Mouse (Mus musculus): ENCODE measurements around the gene Klrb1a. TPM values are rescaled to one million over a fixed set of nuclear protein-coding genes. Genes with fewer than 3 reads are reported as not detected.

The Klrb1a gene
- polyA plus RNA-seq, 1 experiment from 2014 or later, result not detected

DNA sequence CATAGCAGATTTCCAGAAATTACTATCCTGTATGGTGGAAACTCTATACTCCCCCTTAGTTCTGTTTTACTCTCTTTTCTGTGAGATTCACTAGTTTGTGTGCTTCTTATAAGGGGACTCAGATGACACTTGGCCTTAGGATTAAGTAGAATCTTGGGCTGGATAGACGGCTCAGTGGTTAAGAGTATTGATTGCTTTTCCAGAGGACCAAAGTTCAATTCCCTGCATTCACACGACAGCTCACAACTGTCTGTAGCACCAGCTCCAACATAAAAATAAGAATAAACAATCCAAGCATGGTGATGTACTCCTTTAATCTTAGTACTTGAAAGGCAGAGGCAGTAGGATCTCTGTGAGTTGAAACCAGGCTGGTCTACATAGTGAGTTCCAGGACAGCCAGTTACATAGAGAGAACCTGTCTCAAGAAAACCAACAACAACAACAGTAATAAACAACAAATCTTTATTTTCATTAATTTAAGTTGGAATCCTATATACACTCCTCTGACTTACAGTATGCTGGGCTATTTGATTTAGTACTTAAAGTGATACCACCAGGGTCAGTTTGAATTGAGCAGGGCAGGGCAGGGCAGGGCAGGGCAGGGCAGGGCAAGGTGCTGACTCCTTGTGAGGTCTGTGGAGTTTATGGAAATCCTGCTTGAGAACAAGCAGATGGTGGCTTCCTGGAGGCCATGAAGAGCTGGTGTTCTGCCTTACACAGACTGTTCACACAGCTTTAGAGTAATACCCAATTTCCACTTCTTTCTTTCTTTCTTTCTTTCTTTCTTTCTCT is 24.9 kb downstream of the Klrb1a start:
- no peak overlapping the region for H3K4me3 ChIP-seq (replicated peaks)
- 60% methylated on average over 2 of the region's 2 CpGs for WGBS
- H3K9me3 ChIP-seq (replicated peaks), result no peaks in the 10 kb centered on the region
- H3K4me1 ChIP-seq, result no peaks in the 10 kb centered on the region
- no peak overlapping the region for H3K4me2 ChIP-seq (replicated peaks)
- no peak for ATAC-seq (ENCODE audit: insufficient number of reproducible peaks, low FRiP score, low TSS enrichment, low read depth)
- H3K36me3 ChIP-seq, result no peaks in the 10 kb centered on the region
- H3K27ac ChIP-seq (replicated peaks), result no peak overlapping the region
- no peak overlapping the region for H3K9ac ChIP-seq
- H3K27me3 ChIP-seq, result no peaks in the 10 kb centered on the region

DNA sequence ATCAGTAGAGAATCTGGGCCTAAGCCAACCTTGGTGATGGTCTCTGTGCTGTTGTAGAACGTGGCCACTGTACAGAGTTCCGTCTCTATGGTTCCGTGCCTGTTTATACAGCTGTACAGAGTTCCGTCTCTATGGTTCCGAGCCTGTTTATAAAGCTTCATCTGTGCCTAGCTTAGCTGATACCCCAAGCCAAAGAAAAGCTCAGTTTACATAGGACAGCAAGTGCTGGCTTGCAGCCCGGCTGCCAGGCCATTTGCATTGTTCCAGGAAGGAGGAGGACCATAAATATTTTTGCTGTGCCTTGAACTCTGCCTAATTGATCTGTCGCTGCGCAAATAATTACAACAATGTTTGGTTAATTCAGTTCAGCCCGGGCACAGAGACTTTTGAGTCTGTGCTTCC is 26.2 kb downstream of the Klrb1a start:
- ATAC-seq (ENCODE audit: insufficient number of reproducible peaks, low FRiP score, low TSS enrichment, low read depth), result peak; percentile 91
- Histone ChIP-seq H3K9me3 (replicated peaks) (no peaks in the 10 kb centered on the region), H3K4me1 (no peaks in the 10 kb centered on the region), H3K4me3 (replicated peaks) (peak overlapping the region; percentile 38), H3K27me3 (no peaks in the 10 kb centered on the region), H3K4me2 (replicated peaks) (peak overlapping the region; percentile 44), H3K36me3 (no peaks in the 10 kb centered on the region), H3K27ac (replicated peaks) (peak overlapping the region; percentile 53; the same call in 1 of the 2 replicates), H3K9ac (no peak overlapping the region)
- 13% methylated on average over 9 of the region's 9 CpGs for WGBS

GRCm38 (mm10) chr6:128594651-128595050 is 28.7 kb downstream of the Klrb1a start:
- no peaks in the 10 kb centered on the region for H3K9me3 ChIP-seq (replicated peaks)
- no peak overlapping the region for H3K9ac ChIP-seq
- H3K4me1 ChIP-seq, result no peaks in the 10 kb centered on the region
- 81% methylated on average over 9 of the region's 9 CpGs for WGBS
- H3K27ac ChIP-seq (replicated peaks), result no peak overlapping the region
- no peak overlapping the region for H3K4me3 ChIP-seq (replicated peaks)
- ATAC-seq (ENCODE audit: insufficient number of reproducible peaks, low FRiP score, low TSS enrichment, low read depth), result no peak
- no peak overlapping the region for H3K4me2 ChIP-seq (replicated peaks)
- no peaks in the 10 kb centered on the region for H3K36me3 ChIP-seq
- no peaks in the 10 kb centered on the region for H3K27me3 ChIP-seq

DNA sequence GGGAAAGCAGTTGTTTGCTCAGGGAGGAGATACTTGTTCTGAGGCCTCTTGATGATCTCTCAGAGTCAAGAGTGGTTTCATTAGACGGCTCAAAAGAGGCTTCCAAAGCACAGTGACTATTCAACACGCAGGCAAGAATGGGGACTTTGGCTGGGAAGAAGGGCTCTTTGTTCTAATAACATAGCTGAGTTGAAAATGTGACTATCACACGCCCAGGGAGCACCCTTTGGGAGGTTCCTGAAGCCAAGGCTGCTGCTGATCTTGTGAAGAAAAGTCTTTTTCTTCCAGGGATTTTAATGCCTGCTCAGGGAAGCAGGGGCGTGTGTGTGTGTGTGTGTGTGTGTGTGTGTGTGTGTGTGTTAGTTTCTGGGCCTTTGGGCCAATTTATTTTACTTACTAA is 33.9 kb downstream of the Klrb1a start:
- ATAC-seq (ENCODE audit: insufficient number of reproducible peaks, low FRiP score, low TSS enrichment, low read depth), result no peak
- Histone ChIP-seq H3K36me3 (no peaks in the 10 kb centered on the region), H3K9me3 (replicated peaks) (no peaks in the 10 kb centered on the region), H3K4me2 (replicated peaks) (no peak overlapping the region), H3K4me1 (no peaks in the 10 kb centered on the region), H3K27me3 (no peaks in the 10 kb centered on the region), H3K4me3 (replicated peaks) (no peak overlapping the region), H3K27ac (replicated peaks) (no peak overlapping the region), H3K9ac (no peak overlapping the region)
- WGBS, result 41% methylated on average over 4 of the region's 4 CpGs

- H3K27ac ChIP-seq (replicated peaks), result no peak overlapping the region
- H3K9ac ChIP-seq, result no peak overlapping the region
- no peaks in the 10 kb centered on the region for H3K36me3 ChIP-seq
- no peaks in the 10 kb centered on the region for H3K9me3 ChIP-seq (replicated peaks)
- 67% methylated on average over 6 of the region's 6 CpGs for WGBS
- no peak overlapping the region for H3K4me3 ChIP-seq (replicated peaks)
- no peaks in the 10 kb centered on the region for H3K4me1 ChIP-seq
- no peak overlapping the region for H3K4me2 ChIP-seq (replicated peaks)
- H3K27me3 ChIP-seq, result no peaks in the 10 kb centered on the region
- no peak for ATAC-seq (ENCODE audit: insufficient number of reproducible peaks, low FRiP score, low TSS enrichment, low read depth)
These were observed 35.7 kb downstream of the Klrb1a start for GRCm38 (mm10) chr6:128587619-128588018.

DNA sequence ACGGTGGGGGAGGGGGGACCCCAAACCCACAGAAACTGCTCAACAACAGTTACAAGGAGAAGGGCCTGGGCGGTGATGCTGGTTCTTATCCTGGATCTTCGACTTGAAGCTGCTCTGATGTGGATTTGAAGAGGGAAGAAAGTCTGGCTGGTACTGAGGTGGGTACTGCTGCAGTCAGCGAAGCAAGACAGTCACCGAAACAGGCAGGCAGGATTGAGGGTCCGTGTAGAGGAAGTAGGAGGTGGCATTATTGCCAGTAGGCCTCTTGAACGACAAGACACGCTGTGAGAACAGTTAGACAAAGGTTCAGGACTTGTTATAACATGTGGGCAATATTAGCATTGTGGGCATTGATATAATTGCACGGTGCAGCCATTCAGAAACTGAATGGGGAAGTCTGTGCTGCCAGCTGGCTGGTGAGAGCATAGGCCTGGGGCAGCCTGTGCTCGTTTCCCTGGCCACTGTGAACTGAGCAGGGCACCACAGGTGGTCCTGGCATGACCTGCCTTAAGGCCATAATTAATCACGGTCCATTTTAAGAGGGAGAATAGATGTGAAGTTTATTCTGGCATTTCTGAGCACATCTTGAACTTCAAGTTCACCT is 37.6 kb downstream of the Klrb1a start:
- 58% methylated on average over 11 of the region's 11 CpGs for WGBS

GRCm38 (mm10) chr6:128584070-128584660 is 39.2 kb downstream of the Klrb1a start:
- Histone ChIP-seq H3K4me2 (replicated peaks) (no peak overlapping the region), H3K27ac (replicated peaks) (no peak overlapping the region), H3K36me3 (no peaks in the 10 kb centered on the region)

More for the DNA sequence above, 37.6 kb downstream of the Klrb1a start:
- ATAC-seq (ENCODE audit: insufficient number of reproducible peaks, low FRiP score, low TSS enrichment, low read depth), result peak; percentile 57; the same call in 1 of the 2 replicates
- Histone ChIP-seq H3K27ac (replicated peaks) (no peak overlapping the region), H3K4me2 (replicated peaks) (no peak overlapping the region), H3K36me3 (no peaks in the 10 kb centered on the region), H3K4me1 (no peaks in the 10 kb centered on the region), H3K9me3 (replicated peaks) (no peaks in the 10 kb centered on the region), H3K4me3 (replicated peaks) (no peak overlapping the region), H3K9ac (no peak overlapping the region), H3K27me3 (no peaks in the 10 kb centered on the region)

DNA sequence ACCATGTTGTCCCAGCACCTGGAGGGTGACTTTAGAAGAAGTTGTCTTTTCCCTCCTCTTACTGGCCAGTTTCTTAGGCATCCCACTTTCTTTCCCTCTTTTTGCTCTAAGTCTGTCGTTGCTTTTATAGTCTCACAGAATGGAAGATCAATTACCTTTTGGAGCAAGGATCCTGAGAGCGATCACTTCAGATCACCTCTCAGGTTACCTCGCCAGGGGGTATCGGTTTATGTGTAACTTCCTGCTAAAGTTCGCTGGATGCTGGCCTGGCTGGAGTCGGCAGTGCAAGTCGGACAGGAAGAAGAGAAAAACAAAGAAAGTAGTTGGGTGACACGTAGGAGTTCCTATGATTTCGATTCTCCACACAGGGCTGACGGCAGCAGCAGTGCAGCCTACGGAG is 41.8 kb downstream of the Klrb1a start, which contains the start of gene A2ml1:
Gene A2ml1 (minus strand): TSS at position 101 of the 400 bp plus-strand sequence.
- Histone ChIP-seq H3K4me1 (no peaks in the 10 kb centered on the region), H3K9ac (no peak within 1 kb of the TSS), H3K27ac (replicated peaks) (no peak within 1 kb of the TSS), H3K36me3 (no peaks in the 10 kb centered on the region), H3K4me2 (replicated peaks) (no peak within 1 kb of the TSS), H3K4me3 (replicated peaks) (no peak within 1 kb of the TSS), H3K27me3 (no peaks in the 10 kb centered on the region), H3K9me3 (replicated peaks) (no peaks in the 10 kb centered on the region)
- WGBS, result 60% methylated on average over 11 of the region's 11 CpGs
- no peak for ATAC-seq (ENCODE audit: insufficient number of reproducible peaks, low FRiP score, low TSS enrichment, low read depth)

More at GRCm38 (mm10) chr6:128584070-128584660, 39.2 kb downstream of the Klrb1a start:
- Histone ChIP-seq H3K9ac (no peak overlapping the region), H3K4me3 (replicated peaks) (no peak overlapping the region), H3K27me3 (no peaks in the 10 kb centered on the region), H3K9me3 (replicated peaks) (no peaks in the 10 kb centered on the region), H3K4me1 (no peaks in the 10 kb centered on the region)
- ATAC-seq (ENCODE audit: insufficient number of reproducible peaks, low FRiP score, low TSS enrichment, low read depth), result no peak
- 22% methylated on average over 10 of the region's 10 CpGs for WGBS

DNA sequence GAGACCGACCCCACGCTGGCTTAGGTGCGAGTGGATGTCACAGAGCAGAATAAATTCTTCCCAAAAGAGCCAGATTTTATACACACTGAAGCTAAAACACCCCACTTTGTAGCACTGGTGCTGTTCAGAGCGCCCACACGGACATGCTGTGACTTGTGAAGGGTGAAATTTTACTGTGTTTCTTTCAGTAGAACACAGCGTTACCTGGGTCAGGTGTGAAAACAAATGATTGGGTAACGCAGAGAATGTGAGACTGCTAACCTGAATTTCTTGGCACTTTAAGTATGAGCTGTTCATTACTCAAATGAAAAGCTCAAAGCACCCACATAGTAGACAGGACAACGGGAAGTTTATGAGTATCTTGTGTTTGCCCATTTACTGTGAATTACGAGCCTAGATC is 46.0 kb downstream of the Klrb1a start:
- no peak for ATAC-seq (ENCODE audit: insufficient number of reproducible peaks, low FRiP score, low TSS enrichment, low read depth)
- Histone ChIP-seq H3K4me3 (replicated peaks) (no peak overlapping the region), H3K36me3 (no peaks in the 10 kb centered on the region), H3K9ac (no peak overlapping the region), H3K27ac (replicated peaks) (no peak overlapping the region), H3K9me3 (replicated peaks) (no peaks in the 10 kb centered on the region), H3K4me1 (no peaks in the 10 kb centered on the region), H3K27me3 (no peaks in the 10 kb centered on the region), H3K4me2 (replicated peaks) (no peak overlapping the region)
- 66% methylated on average over 9 of the region's 9 CpGs for WGBS

- Histone ChIP-seq H3K27ac (replicated peaks) (no peak overlapping the region), H3K36me3 (no peaks in the 10 kb centered on the region), H3K4me3 (replicated peaks) (no peak overlapping the region), H3K9ac (no peak overlapping the region), H3K4me2 (replicated peaks) (no peak overlapping the region), H3K9me3 (replicated peaks) (no peaks in the 10 kb centered on the region), H3K27me3 (no peaks in the 10 kb centered on the region), H3K4me1 (no peaks in the 10 kb centered on the region)
- 93% methylated on average over 11 of the region's 11 CpGs for WGBS
- no peak for ATAC-seq (ENCODE audit: insufficient number of reproducible peaks, low FRiP score, low TSS enrichment, low read depth)
These were observed 56.7 kb downstream of the Klrb1a start for GRCm38 (mm10) chr6:128566589-128566988.

Data from embryonic facial prominence, embryonic 15.5 days (tissue).